Mouse (Mus musculus) gastrocnemius, postnatal 10 days (tissue): Measurements from ENCODE around the gene Abraxas2. TPM values are rescaled to one million over a fixed set of nuclear protein-coding genes. Genes with fewer than 3 reads are reported as not detected.

Source experiments
- DNase-seq: peaks from one replicate; pipeline ENCODE4 v3.0.0; 2021; ENCODE audit warnings: mixed read lengths
- total RNA-seq, 2 experiments: library from RNA; stranded (reverse); gene quantifications; 2 replicates each; pipeline ENCODE4 v1.2.3; 2021

Abraxas2 gene
- total RNA-seq, 2 experiments from 2014 or later, result 22.7 to 25.4 TPM

GRCm38 (mm10) chr7:132853361-132853760 is 5.7 kb upstream of the Abraxas2 start:
- DNase-seq, result no peak

- DNase-seq, result no peak
These were observed 5.1 kb upstream of the Abraxas2 start for GRCm38 (mm10) chr7:132853946-132854345.

- DNase-seq, result no peak
These were observed 2.9 kb upstream of the Abraxas2 start for GRCm38 (mm10) chr7:132856083-132856482.

- no peak for DNase-seq
These were observed 899 bp upstream of the Abraxas2 start for GRCm38 (mm10) chr7:132858043-132858608.

- no peak for DNase-seq
These were observed 7.3 kb downstream of the Abraxas2 start for GRCm38 (mm10) chr7:132866316-132866715.

- DNase-seq, result no peak
These were observed 14.0 kb downstream of the Abraxas2 start for GRCm38 (mm10) chr7:132873043-132873442.

- no peak for DNase-seq
These were observed 16.5 kb downstream of the Abraxas2 start for GRCm38 (mm10) chr7:132875391-132876086.

- no peak for DNase-seq
These were observed 21.3 kb downstream of the Abraxas2 start for GRCm38 (mm10) chr7:132880276-132880675.

GRCm38 (mm10) chr7:132882343-132882742 is 23.3 kb downstream of the Abraxas2 start:
- DNase-seq, result no peak

GRCm38 (mm10) chr7:132884031-132884430 is 25.0 kb downstream of the Abraxas2 start:
- no peak for DNase-seq

GRCm38 (mm10) chr7:132887019-132887804 is 28.2 kb downstream of the Abraxas2 start:
- DNase-seq, result no peak

GRCm38 (mm10) chr7:132888052-132888451 is 29.0 kb downstream of the Abraxas2 start:
- DNase-seq, result no peak

- DNase-seq, result no peak
These were observed 29.7 kb downstream of the Abraxas2 start for GRCm38 (mm10) chr7:132888518-132889249.

GRCm38 (mm10) chr7:132889691-132890090 is 30.7 kb downstream of the Abraxas2 start:
- DNase-seq, result no peak

GRCm38 (mm10) chr7:132890201-132890600 is 31.2 kb downstream of the Abraxas2 start:
- DNase-seq, result no peak

GRCm38 (mm10) chr7:132891561-132892310 is 32.7 kb downstream of the Abraxas2 start:
- DNase-seq, result no peak

- no peak for DNase-seq
These were observed 33.3 kb downstream of the Abraxas2 start for GRCm38 (mm10) chr7:132892311-132892661.

GRCm38 (mm10) chr7:132892806-132893205 is 33.8 kb downstream of the Abraxas2 start:
- DNase-seq, result no peak

- DNase-seq, result no peak
These were observed 34.3 kb downstream of the Abraxas2 start for GRCm38 (mm10) chr7:132893336-132893735.

- no peak for DNase-seq
These were observed 36.0 kb downstream of the Abraxas2 start for GRCm38 (mm10) chr7:132894841-132895555.

GRCm38 (mm10) chr7:132896206-132896815 is 37.3 kb downstream of the Abraxas2 start:
- DNase-seq, result peak; percentile 26
